Mouse (Mus musculus) spleen, adult 2 months (tissue): ENCODE measurements at regions not wholly inside any gene's neighbourhood (a gene's known extent, or its start where the extent isn't known, plus 50 kb on each side); places are given as distances from the start of the nearest gene placed in this dataset.

Source experiments
- DNase-seq, 2 experiments: peaks; one replicate each; pipeline versions ENCODE4 v3.0.0 to v3.0.0-alpha.2; 2012 to 2021; ENCODE audit warnings: low spot score in 2 of 2, low read depth in 1 of 2
- H3K27ac ChIP-seq: fragments of 200-500 bp; 2 replicates; pipeline ENCODE4 v1.5.1; 2012; ENCODE audit warnings: low read length, inconsistent platforms; ENCODE audit not compliant: insufficient read depth
- H3K27me3 ChIP-seq: fragments of 200-500 bp; 2 replicates; pipeline ENCODE4 v1.6.1; 2012; ENCODE audit warnings: mild to moderate bottlenecking, moderate library complexity, low read length, inconsistent platforms; ENCODE audit not compliant: control insufficient read depth, insufficient read depth
- H3K36me3 ChIP-seq: fragments of 200-500 bp; 2 replicates; pipeline ENCODE4 v1.6.1; 2012; ENCODE audit warnings: mild to moderate bottlenecking, low read length, inconsistent platforms; ENCODE audit not compliant: control insufficient read depth, insufficient read depth
- H3K4me1 ChIP-seq: fragments of 200-500 bp; 2 replicates; pipeline ENCODE4 v1.6.1; 2011; ENCODE audit warnings: inconsistent platforms; ENCODE audit not compliant: control insufficient read depth, insufficient read depth, insufficient read length
- H3K4me3 ChIP-seq: fragments of 200-500 bp; 2 replicates; pipeline ENCODE4 v1.5.1; 2011; ENCODE audit warnings: mild to moderate bottlenecking, inconsistent platforms; ENCODE audit not compliant: insufficient read depth, insufficient read length; ENCODE audit errors: extremely low read depth
- CTCF ChIP-seq: fragments of 200-500 bp; IDR thresholded peaks from 2 replicates; pipeline ENCODE4 v1.5.1; 2011; ENCODE audit warnings: mild to moderate bottlenecking, inconsistent platforms; ENCODE audit not compliant: insufficient read depth, insufficient read length, insufficient replicate concordance; ENCODE audit errors: extremely low read depth
- POLR2A ChIP-seq: fragments of 200-500 bp; IDR thresholded peaks from 2 replicates; pipeline ENCODE4 v1.6.1; 2011; ENCODE audit warnings: low read depth, low read length, inconsistent platforms
- WGBS: fragments of 180-500 bp; shearing (Covaris S2); methylation state at CpG from one replicate; pipeline ENCODE4 v1.1.7; 2018; 5-methylcytosine and 5-hydroxymethylcytosine counted together

- no peak overlapping the region for H3K27ac ChIP-seq
- no peaks in the 10 kb centered on the region for H3K4me1 ChIP-seq
- no peak for DNase-seq
- WGBS = 88% methylated on average over 2 of the region's 2 CpGs
- H3K36me3 ChIP-seq = no peaks in the 10 kb centered on the region
- TF ChIP-seq POLR2A = no peak
- TF ChIP-seq CTCF = no peak
- no peak overlapping the region for H3K4me3 ChIP-seq
- no peaks in the 10 kb centered on the region for H3K27me3 ChIP-seq
Measured at GRCm38 (mm10) chr17:4250476-4250875, 554.4 kb upstream of the Nox3 start.

GRCm38 (mm10) chr17:4265471-4265870 lies 569.4 kb upstream of the Nox3 start:
- H3K27ac ChIP-seq = no peak overlapping the region
- no peaks in the 10 kb centered on the region for H3K27me3 ChIP-seq
- 85% methylated on average over 6 of the region's 6 CpGs for WGBS
- no peaks in the 10 kb centered on the region for H3K36me3 ChIP-seq
- H3K4me3 ChIP-seq = no peak overlapping the region
- no peaks in the 10 kb centered on the region for H3K4me1 ChIP-seq
- DNase-seq = no peak
- no peak for TF ChIP-seq POLR2A
- no peak for TF ChIP-seq CTCF

GRCm38 (mm10) chr17:4265946-4266345 lies 569.9 kb upstream of the Nox3 start:
- Histone ChIP-seq H3K27me3 (no peaks in the 10 kb centered on the region), H3K27ac (no peak overlapping the region), H3K4me3 (no peak overlapping the region), H3K4me1 (no peaks in the 10 kb centered on the region), H3K36me3 (no peaks in the 10 kb centered on the region)
- no peak for DNase-seq
- TF ChIP-seq POLR2A (no peak), CTCF (no peak)
- WGBS = 62% methylated on average over 6 of the region's 6 CpGs

GRCm38 (mm10) chr17:4266487-4266886 lies 570.4 kb upstream of the Nox3 start:
- TF ChIP-seq CTCF (no peak), POLR2A (no peak)
- H3K27ac ChIP-seq = no peak overlapping the region
- H3K27me3 ChIP-seq = no peaks in the 10 kb centered on the region
- WGBS = 38% methylated on average over 5 of the region's 5 CpGs
- H3K36me3 ChIP-seq = no peaks in the 10 kb centered on the region
- H3K4me3 ChIP-seq = no peak overlapping the region
- no peak for DNase-seq
- no peaks in the 10 kb centered on the region for H3K4me1 ChIP-seq

GRCm38 (mm10) chr17:4268380-4268779 lies 572.3 kb upstream of the Nox3 start:
- TF ChIP-seq POLR2A (no peak), CTCF (no peak)
- Histone ChIP-seq H3K36me3 (no peaks in the 10 kb centered on the region), H3K27ac (no peak overlapping the region), H3K27me3 (no peaks in the 10 kb centered on the region), H3K4me1 (no peaks in the 10 kb centered on the region), H3K4me3 (no peak overlapping the region)
- DNase-seq = no peak
- WGBS = 83% methylated on average over 5 of the region's 5 CpGs

GRCm38 (mm10) chr17:4272456-4272855 lies 576.4 kb upstream of the Nox3 start:
- H3K4me1 ChIP-seq = peaks cover 3% of the 10 kb centered on the region; the same call in 1 of the 2 replicates
- H3K27ac ChIP-seq = no peak overlapping the region
- H3K4me3 ChIP-seq = no peak overlapping the region
- no peaks in the 10 kb centered on the region for H3K27me3 ChIP-seq
- no peaks in the 10 kb centered on the region for H3K36me3 ChIP-seq
- no peak for DNase-seq
- TF ChIP-seq POLR2A = no peak
- TF ChIP-seq CTCF = no peak
- WGBS = 84% methylated on average over 5 of the region's 5 CpGs

GRCm38 (mm10) chr17:4276722-4277121 lies 580.7 kb upstream of the Nox3 start:
- no peak for DNase-seq

More at GRCm38 (mm10) chr17:4276722-4277121, 580.7 kb upstream of the Nox3 start:
- Histone ChIP-seq H3K4me3 (no peak overlapping the region), H3K27me3 (no peaks in the 10 kb centered on the region), H3K27ac (no peak overlapping the region), H3K4me1 (peaks cover 3% of the 10 kb centered on the region; the same call in 1 of the 2 replicates), H3K36me3 (no peaks in the 10 kb centered on the region)
- no peak for TF ChIP-seq POLR2A
- TF ChIP-seq CTCF = no peak
- WGBS = 5% methylated on average over 4 of the region's 4 CpGs
